Mouse (Mus musculus) thymus, adult 18-20 months (tissue): ENCODE data around the gene Specc1.

Experiments used
- DNase-seq, 2 experiments: peaks; one replicate each; pipeline ENCODE4 v3.0.0; 2022; ENCODE audit warnings: mixed read lengths in 2 of 2

Gene Specc1

DNA sequence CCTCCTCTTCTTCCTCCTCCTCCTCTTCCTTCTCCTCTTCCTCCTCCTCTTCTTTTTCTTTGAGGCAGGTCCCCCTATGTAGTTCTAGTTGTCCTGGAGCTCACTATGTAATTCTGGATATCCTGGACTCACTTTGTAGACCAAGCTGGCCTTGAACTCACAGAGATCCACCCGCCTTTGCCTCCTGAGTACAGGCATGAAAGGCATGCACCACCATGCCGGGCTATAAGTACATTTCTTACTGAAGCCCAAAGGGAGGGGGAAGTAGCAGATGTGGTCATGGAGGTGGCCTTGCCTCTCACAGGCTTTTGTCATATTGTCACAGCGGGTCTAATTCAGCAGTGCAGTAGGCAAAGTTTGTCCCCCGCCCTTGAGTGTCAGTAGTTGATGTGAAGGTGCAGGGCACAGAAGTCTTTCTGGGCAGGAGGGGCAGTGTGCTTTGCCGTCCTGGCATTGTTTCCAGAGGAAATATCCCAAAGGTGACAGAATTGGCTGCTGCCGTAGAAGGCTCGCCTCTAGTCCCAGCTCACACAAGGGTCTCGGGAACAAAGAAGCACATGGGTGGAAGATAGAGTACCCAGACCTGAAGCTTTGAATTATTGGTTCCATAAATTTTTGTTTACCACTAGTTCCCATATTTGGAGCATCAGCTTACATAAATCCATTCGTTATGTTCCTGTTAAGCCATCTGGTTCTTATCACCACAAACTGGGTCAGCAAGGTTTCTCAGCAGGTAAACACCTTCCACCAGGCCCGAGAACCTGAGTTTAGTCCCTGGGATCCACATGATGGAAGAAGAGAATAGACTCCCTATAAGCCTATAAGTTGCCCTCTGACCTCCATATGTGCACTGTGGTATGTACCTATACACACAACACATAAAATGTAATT is 62.0 kb downstream of the Specc1 start:
- DNase-seq = no peak

DNA sequence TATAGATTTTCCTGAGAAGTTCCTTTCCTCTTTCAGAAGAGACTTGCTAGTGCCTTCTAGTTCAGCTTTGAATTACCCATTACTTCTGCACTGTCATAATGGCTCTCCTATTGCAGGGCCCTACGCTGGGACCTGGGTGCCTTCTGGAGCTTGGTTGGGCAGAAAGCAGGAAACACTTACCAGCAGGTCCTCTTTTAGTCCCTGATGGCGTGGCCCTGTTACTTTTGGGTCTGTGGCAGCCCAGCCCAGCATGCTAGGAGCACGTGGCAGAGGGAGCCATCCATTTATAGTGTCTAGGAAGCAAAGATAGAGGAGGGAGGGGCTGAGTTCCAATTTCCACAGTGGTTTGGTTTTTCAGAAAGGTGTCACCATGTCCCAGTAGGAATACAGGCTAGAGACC is 63.3 kb downstream of the Specc1 start:
- DNase-seq = no peak

DNA sequence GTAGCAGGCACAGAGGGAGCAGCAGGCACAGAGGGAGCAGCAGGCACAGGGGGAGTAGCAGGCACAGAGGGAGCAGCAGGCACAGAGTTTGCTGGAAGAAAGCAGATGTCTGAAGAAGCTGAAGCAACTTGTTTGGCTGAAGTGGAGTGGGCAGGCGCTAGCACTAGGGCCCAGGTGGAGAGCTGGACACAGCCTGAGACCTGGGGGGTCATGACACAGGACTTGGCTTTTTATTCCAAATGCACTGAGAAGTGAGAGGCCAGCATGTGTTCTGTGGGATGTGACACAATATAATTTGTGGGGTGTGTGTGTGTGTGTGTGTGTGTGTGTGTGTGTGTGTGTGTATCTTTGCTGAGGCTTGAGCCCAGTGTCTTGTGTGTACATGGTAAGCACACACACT is 64.3 kb downstream of the Specc1 start:
- no peak for DNase-seq

DNA sequence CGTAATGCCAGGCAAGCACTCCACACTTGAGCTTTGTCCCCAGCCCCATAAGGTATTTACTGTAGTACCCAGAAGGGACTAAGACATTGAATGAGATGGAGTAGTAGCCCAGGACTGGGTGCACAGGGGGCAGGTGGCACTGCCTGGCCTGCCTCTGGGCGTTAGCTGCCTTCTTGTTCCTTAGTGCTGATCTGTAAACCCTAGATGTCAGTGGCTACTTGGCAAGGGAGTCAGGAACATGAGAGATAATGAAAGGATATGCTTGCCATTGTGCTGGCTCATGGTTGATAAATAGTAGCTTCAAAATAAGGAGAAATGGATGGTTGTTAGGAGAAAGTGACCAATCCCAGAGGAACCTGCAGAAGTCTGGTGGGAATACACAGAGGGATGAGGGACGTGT is 65.5 kb downstream of the Specc1 start:
- DNase-seq = no peak

DNA sequence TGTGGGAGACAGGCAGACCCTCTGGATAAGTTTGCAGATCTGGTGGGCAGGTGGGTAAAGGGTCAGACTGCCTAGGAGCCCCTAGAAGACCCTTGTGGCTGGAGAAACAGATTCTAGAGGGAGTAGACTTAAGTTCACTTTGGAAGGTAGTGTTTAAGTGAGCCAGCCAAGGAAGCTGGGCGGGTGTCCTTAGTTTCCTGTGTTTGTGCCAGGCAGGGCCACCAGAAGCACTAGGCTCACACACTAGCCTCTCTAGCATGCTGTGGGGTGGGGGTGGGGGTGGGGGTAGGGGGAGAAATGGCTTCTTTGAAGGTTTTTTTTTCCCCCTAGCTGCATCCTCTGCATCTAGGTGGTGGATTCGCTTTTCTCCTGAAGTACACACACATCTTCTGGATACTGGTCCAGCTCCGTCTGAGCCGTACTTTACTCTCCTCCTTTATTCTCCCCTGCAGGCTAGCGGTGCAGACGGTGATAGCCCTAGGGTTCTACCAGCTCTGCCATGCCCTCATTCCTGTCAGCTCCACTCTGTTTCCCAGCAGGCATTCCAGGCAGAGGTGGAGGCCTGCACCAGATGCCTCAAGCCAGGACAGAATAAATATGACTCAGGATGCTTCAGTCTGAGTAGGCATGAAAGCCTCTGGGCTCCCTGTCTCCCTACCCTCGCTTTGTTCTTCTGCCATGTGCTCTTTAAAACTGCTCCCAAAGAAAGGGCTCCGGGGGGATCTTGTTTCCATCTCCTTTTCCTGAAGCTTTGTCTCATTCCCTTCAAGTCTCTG is 66.3 kb downstream of the Specc1 start:
- DNase-seq = no peak

DNA sequence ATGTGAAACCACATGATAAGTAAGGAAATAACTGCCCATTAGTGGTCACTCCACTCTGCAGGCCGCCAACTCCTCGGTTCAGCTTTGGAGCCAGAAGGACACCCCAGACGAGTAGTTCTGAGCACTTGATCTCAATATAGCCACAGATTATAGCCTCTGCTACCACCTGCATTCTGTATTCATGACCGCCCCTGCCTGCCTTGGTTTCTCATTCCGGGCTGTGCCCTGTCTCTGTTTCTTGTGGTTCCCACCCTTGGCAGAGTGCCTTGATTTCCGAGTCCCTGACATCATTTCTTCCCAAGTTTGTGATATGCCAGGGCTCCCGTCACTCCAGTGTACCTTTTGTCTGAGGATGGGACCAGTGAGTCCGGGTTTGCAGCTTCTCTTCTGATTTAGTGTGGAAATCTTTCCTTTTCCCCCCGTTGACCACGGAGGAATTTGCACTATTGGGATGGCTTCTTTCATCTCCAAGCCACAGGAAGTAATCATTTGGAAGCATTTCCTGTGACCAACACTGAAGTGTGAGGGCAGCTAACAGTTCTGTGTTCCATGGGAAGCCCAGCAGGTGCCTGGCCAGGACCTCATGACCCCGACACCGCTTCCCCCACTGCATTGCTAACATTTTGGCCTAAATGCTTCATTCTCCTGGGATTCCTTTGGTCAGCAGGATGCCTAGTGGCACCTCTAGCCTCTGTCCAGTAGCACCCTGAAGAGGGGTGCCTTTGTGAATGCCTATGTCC is 67.1 kb downstream of the Specc1 start:
- no peak for DNase-seq

DNA sequence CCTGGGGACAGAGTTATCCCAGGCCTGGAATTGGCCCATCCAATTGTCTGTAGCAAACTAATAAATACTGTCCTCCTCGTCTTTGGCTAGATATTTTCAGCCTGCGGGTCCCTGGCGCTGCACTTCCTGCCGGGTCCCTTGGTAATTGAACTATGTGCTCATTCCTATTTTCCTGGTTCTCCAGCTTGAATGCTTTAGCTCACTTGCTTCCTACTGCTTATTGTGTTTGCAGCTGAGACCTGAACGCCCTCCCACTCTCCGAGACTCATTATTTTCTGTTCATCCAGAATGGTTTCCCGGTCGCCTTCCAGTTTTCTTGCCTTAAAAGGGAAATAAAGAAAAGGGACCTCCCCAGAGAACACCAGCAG is 67.7 kb downstream of the Specc1 start:
- no peak for DNase-seq

DNA sequence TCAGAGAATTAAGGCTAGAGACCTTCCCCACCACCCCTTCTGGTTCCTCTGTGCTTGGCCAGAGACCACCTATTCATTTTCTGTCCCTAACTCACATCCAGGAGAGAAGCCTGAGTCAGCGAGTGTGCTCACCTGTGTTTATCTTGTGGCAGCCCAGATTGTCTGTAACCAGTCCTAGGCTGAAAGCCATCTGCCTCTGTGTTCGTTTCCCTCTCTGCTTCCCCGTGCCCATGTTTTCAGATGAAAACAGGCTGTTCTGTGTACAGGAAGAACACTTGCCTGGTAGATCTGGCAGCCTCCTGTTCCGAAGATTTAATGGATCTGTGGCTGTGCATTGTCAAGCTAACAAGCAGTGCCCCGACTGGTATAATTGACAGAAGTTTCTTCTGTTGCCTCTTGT is 68.4 kb downstream of the Specc1 start:
- no peak for DNase-seq

DNA sequence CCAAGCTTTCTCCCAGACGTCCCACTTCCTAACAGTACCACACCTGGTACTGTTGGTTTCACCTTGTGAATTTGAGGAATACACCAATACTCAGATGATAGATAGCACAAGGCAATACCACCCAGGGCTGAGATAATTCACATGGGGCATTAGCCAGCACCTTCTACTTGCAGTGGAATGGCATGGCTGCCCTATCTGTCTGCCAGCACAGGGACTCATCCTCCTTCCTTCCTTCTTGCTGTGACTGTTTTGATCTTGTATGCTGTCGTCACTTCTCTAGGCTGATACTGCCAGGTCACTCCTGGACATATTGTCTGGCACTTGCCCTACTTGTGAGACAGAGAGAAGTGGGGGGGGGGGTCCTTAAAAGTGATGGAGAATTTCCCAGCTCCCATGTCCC is 69.2 kb downstream of the Specc1 start:
- no peak for DNase-seq

DNA sequence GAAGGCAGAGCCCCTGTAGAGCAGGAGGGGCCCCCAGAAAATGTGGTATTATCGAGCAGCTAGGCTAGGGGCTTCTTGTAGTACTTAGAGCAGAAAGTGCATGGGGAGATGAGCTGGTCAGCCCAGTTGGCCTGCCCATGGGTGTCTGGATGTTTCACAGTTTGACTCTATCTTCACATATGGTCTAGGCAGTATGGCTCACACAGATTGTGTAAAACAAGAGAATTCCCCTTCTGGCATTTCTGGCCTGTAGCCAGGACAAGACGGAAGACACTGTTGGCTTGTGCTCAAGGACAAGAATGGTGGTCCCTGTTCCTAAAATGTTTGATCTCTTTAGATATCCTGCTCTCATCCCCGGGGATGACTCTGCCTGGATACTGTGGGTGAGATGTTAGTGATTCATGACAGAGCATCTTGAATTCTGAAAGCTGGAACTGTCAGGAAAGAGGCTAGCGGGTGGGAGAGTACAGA is 69.8 kb downstream of the Specc1 start:
- DNase-seq = no peak

DNA sequence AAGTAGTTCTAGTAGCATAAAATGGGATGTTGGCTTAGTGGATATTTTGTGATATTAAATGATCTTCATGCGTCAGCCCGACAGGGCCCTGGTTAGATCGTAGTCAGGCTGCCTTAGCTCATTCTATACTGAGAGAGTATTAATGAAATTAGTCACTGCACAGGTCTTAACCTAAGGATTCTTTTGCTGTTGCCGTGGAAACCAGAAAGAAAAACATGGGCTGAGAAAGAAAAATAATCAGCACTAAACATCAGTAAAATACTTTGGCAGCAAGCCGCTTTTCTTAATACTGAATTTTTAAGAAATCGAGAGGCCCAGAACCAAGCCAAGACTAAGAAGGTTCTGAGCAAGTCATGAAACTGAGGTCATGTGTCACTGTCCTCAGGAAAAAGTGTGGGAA is 70.7 kb downstream of the Specc1 start:
- no peak for DNase-seq

DNA sequence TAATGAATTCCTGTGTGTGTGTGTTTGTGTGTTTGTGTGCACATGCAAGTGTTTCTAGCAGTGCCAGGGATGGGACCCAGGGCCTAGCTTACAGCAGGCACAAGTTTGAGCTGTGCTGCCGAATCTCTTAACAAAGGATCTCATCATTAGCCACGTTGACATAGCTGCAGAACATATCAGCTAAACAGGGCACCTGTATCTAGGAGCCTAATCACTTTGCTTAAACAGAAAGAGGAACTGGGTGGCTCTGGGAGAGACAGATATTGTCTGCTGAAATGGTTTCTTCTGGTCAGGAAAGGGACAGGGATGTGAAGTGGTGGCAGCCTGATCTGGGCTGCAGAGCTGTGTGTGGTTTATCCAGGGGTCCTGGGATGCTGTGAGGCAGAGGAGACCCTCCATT is 71.1 kb downstream of the Specc1 start:
- DNase-seq = no peak

DNA sequence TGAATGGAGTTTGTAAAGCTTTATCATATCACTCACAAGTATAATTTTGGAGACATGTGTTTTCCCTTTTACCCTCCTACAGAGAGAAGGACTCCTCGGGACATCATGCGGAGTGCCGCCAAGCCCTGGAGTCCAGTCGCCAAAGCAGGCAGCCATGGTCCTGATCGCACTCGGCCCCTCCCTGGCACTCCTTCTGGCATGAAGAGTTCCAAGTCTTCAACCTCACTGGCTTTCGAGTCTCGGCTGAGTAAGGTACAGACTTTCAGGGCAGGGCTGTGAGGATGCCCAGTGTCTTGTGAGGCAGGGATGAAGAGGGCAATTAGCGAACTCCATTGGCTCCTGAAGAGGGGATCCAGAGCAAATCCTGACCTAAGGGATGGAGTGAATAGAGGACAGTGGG is 72.6 kb downstream of the Specc1 start:
- no peak for DNase-seq

DNA sequence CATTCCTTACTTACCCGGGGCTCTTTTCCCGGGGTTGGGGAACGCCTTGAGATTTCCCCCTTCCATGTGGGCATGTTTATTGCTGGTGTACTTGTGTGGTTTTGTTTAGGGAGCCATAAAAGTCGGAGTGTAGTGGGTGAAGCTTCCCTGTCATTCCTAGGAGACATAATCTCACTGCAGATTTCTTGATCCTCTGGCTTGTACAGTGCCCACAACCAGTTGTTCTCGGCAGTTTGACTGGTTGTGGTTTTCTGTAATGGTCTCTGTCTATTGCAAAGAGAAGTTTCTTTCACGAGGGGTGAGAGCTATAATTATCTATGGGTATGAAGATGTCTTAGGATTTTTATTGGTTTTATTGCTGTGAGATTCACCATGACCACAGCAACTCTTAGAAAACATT is 78.0 kb downstream of the Specc1 start:
- DNase-seq = no peak

DNA sequence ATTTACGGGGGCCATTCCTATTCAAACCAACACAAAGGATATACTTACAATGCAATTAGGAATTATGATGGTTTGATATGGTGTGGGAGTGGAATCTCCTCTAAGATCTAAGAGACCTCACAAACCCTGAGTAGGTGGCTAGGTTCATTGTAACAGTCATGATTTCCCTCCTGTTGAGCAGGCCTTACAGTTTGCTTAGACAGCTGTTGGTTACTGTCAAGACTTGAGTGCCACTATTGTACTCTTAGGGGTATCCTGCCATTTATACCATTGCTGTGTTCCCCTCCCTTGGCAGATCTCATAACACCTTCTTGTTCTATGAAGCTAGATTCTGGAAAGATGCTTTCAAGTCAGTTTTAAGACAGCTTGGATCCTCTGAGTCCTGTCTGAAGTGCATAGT is 78.7 kb downstream of the Specc1 start:
- DNase-seq = no peak

DNA sequence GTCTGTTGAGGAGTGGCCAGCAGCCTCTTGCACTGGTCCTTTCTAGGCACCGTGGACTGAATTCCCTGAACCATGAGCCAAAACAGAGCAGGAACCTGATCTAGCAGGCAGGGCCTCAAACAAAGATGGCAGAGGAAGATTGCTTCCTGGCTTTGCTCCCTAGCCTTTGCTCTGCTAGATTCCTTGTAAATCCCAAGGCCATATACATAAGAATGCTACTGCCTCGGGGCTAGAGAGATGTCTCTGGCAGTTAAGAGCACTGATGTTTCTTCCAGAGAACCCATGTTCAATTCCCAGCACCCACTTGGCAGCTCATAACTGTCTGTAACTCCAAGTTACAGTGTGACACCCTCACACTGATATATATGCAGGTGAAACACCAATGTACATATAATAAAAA is 83.6 kb downstream of the Specc1 start:
- no peak for DNase-seq

DNA sequence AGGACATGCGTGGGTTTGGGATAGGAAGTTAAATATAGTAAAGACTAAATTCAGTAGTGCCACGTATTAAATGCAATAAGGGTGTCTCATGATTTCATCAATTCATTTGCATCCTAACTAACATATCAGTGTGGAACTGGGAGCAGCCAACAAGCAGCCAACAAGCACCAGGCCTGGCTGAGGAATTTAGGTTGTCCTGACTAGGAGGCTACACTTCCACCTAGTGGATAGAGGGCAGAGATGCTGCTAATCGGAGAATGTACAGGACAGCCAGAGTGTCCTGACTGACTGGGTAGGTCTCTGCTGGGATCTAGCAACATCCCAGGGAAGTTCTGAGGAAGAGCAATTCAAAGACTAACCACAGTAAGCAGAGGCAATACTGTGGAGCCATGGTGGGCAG is 88.1 kb downstream of the Specc1 start:
- no peak for DNase-seq

DNA sequence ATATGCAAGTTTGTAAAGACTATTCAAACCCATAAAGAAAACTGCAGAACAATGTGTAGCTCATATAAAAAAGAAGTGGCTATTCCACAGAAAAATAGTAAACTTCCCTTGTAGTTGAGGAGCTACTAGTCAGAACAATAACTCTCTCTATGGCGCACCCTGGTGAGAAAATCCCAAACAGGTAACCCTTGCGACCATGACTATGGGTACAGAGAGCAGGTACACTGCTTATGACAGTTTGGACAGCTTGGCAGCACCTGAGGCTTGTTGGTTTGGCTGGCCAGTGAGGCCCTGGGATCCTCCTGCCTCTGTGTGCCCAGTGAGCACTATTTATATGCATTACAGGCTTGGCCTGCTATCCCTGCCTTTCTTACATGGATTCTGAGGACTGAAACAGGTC is 89.4 kb downstream of the Specc1 start:
- DNase-seq = no peak

DNA sequence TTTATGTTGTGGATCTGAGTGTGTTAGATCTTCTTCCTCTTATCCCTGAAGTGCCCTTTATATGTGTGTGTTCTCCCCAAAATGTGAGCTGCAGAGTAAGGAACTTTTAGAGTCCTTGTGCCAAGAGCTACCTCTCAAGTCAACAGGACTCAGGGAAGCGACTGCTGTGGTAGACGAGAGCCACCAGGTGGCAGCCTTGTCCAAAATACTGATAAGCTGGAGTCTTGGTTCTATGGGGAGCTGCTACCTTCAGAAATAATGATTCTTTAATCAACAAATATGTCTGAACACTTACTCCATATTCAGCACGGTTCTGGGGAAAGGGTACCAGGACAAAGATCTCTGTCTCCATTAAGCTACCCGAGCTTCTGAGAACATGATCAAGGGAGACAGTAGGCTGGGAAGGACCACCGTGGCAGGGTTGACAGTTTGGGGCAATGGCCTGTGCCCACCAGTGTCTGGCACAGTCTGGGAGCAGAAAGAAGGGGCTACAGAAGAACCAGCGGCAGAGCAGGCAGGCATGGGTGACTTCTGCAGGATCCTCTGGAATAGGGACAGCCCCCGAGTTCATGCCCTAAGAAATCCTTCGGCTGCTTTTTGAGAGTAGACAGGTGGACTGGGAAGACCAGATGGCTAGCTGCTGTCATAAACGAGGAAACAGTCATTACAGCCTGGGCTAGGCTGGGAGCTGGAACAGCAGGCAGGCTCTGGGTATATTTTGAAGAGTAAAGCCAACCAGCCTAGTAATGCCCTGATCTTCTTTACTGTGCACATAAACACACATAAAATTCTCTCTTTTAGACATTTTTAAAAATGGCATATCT is 91.5 kb downstream of the Specc1 start:
- peak; percentile 10 to 14 for DNase-seq

DNA sequence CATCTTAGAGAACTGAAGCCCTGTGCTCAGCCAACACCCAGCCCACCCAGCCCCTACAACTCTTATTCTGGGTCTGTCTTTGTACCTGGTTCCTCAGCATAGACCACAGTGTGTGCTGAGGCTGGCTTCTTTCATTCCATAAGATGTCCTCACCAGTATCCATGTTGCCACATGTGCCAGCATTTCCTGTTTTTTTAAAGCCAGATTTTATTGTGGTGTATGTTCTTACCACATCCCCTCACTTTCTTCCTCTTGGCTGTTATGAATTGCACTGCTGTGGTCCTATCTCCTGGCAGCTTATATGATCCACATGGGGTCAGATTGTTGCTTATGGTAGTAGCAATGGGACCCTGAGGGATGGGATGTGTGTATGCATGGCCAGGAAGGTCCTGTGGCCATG is 92.6 kb downstream of the Specc1 start:
- DNase-seq = no peak

DNA sequence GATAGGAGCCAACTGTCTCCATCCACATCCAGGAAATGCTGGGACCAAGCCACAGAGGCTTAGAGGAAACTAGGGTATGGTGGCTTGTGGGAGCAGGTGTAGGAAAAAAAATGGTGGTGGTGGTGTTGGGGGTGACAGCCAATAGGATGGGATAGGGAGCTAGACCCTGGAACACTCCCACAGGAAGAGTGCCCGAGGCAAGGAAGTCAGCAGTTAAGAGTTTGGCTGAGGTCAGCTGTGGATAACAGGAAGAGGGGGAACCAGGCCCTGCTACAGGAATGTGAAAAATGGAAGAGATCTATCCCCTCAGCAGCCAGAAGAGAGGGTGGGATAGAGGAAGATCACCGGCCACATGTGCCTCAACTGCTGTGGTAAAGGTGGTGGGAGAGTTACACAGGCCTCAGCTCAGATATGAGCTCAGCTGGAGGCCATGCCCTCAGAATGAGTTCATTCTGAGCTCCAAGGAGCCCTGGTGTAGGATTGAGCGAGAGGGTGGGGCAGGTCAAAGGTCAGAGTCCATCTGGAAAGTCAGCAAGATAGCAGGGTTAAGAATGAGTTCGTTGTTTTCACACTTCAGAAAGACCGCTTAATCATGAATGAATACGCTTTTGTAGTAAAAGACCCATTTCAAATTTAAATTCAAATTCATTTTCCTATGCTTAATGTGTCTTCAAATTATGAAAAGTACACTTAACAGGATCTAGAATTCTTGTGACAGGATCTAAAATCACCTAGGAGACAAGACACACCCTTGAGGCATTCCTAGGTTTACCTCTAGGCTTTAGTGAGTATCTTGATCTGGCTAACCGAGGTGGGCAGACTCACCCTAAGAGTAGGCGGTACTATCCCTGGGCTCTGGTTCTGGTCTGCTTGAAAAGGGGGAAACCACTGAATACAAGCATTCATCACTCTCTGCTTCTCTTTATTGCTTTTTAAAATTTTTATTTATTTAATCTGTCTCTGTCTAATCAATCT is 94.1 kb downstream of the Specc1 start:
- DNase-seq = no peak
